Mouse (Mus musculus) heart, postnatal 36 days (tissue): Measurements from ENCODE around the gene Eif2b4. TPM values are rescaled to one million over a fixed set of nuclear protein-coding genes. Genes with fewer than 3 reads are reported as not detected.
"Not testable (repeated sequence)": the region's sequence is repeated elsewhere in the genome, so short reads cannot be mapped to it uniquely, and the experiment has no call there.

Experiments used
- DNase-seq, 2 experiments: peaks; one replicate each; pipeline ENCODE4 v3.0.0; 2021 to 2022
- intact Hi-C: fragments of 180-260 bp; cut with DNase I; formaldehyde crosslinking; loops from one replicate; pipeline ENCODE4 v1.15.1; 2025
- total RNA-seq, 2 experiments: library from RNA; stranded (reverse); gene quantifications; 2 replicates each; pipeline ENCODE4 v1.2.3; 2021

Gene Eif2b4
- 10 to 100 TPM; 49.7 to 55.9 TPM for total RNA-seq

- DNase-seq: peak; percentile 99 to 100
- intact Hi-C loops: loop anchor here (1.0 to 5.0 kb wide), 3 partner anchors 13 to 99 kb away; partner anchors contain the start of genes Gm9970, Gtf3c2, Ift172 and Nrbp1
Observed at GRCm38 (mm10) chr5:31192939-31193630, at the start of gene Eif2b4, which contains the start of gene Snx17. Eif2b4 (minus strand) TSS chr5:31193430. Snx17 (plus strand) TSS chr5:31193227.

GRCm38 (mm10) chr5:31242191-31242590 lies 49.0 kb upstream of the Eif2b4 start:
- intact Hi-C loops: no loop called here
- no peak for DNase-seq

GRCm38 (mm10) chr5:31241522-31242034 lies 48.3 kb upstream of the Eif2b4 start:
- intact Hi-C loops: loop anchor here (2.0 kb wide), 3 partner anchors 49 to 63 kb away; partner anchors contain the start of genes Eif2b4, Gm29609, Ift172 and Snx17
- no peak for DNase-seq

GRCm38 (mm10) chr5:31240637-31241521 lies 47.6 kb upstream of the Eif2b4 start, which contains the start of the genes Nrbp1 and Gm9970:
Nrbp1 (plus strand) TSS chr5:31240864.
Gm9970 (minus strand) TSS chr5:31241232.
- intact Hi-C loops: loop anchor here (1.0 to 2.0 kb wide), 4 partner anchors 20 to 62 kb away; partner anchors contain the start of genes Eif2b4, Gm29609, Ift172 and Snx17
- DNase-seq: peak; percentile 95

GRCm38 (mm10) chr5:31226641-31227040 lies 33.4 kb upstream of the Eif2b4 start:
- DNase-seq: no peak
- intact Hi-C loops: no loop called here

- intact Hi-C loops: loop anchor here (5.0 kb wide), 2 partner anchors 70 to 105 kb away; partner anchors contain the start of gene Ift172
- DNase-seq: no peak
Observed at GRCm38 (mm10) chr5:31222696-31223095, 29.5 kb upstream of the Eif2b4 start.

GRCm38 (mm10) chr5:31221304-31221945 lies 28.2 kb upstream of the Eif2b4 start:
- intact Hi-C loops: loop anchor here (1.0 to 5.0 kb wide), 4 partner anchors 19 to 106 kb away; partner anchors contain the start of genes Ift172, Nrbp1 and Zfp513
- no peak for DNase-seq

- intact Hi-C loops: loop anchor here (1.0 to 5.0 kb wide), 4 partner anchors 18 to 107 kb away; partner anchors contain the start of genes Ift172, Nrbp1 and Zfp513
- peak; percentile 99 for DNase-seq
Observed at GRCm38 (mm10) chr5:31220448-31221303, 27.4 kb upstream of the Eif2b4 start, which contains the start of gene Ppm1g. Ppm1g (minus strand) TSS chr5:31220687.

GRCm38 (mm10) chr5:31219911-31220447 lies 26.7 kb upstream of the Eif2b4 start:
- DNase-seq: no peak
- intact Hi-C loops: loop anchor here (2.0 to 5.0 kb wide), 3 partner anchors 17 to 107 kb away; partner anchors contain the start of genes Ift172 and Zfp513

GRCm38 (mm10) chr5:31219474-31219873 lies 26.2 kb upstream of the Eif2b4 start:
- DNase-seq: no peak
- intact Hi-C loops: no loop called here

- DNase-seq: no peak
- intact Hi-C loops: no loop called here
Observed at GRCm38 (mm10) chr5:31219070-31219469, 25.8 kb upstream of the Eif2b4 start.

GRCm38 (mm10) chr5:31218294-31218693 lies 25.1 kb upstream of the Eif2b4 start:
- no peak for DNase-seq
- intact Hi-C loops: no loop called here

GRCm38 (mm10) chr5:31216554-31216953 lies 23.3 kb upstream of the Eif2b4 start:
- DNase-seq, intact Hi-C loops: not testable (repeated sequence)

- intact Hi-C loops: no loop called here
Observed at GRCm38 (mm10) chr5:31204421-31204820, 11.2 kb upstream of the Eif2b4 start.

GRCm38 (mm10) chr5:31203866-31204265 lies 10.6 kb upstream of the Eif2b4 start:
- intact Hi-C loops: loop anchor here (2.0 kb wide), 1 partner anchor 17 kb away; the partner anchor contains the start of gene Ppm1g

More at GRCm38 (mm10) chr5:31204421-31204820, 11.2 kb upstream of the Eif2b4 start:
- no peak for DNase-seq

GRCm38 (mm10) chr5:31202933-31203332 lies 9.7 kb upstream of the Eif2b4 start:
- intact Hi-C loops: loop anchor here (2.0 kb wide), 1 partner anchor 18 kb away; the partner anchor contains the start of gene Ppm1g
- no peak for DNase-seq

More at GRCm38 (mm10) chr5:31203866-31204265, 10.6 kb upstream of the Eif2b4 start:
- no peak for DNase-seq

- DNase-seq: peak; percentile 91 to 92
- intact Hi-C loops: loop anchor here (2.0 kb wide), 1 partner anchor 19 kb away; the partner anchor contains the start of gene Ppm1g
Observed at GRCm38 (mm10) chr5:31201742-31202590, 8.7 kb upstream of the Eif2b4 start, which contains the start of gene Zfp513. Zfp513 (minus strand) TSS chr5:31202303.
